Comparison of ENCODE assay signal across 19 mouse cellular contexts in the genomic region with DNA sequence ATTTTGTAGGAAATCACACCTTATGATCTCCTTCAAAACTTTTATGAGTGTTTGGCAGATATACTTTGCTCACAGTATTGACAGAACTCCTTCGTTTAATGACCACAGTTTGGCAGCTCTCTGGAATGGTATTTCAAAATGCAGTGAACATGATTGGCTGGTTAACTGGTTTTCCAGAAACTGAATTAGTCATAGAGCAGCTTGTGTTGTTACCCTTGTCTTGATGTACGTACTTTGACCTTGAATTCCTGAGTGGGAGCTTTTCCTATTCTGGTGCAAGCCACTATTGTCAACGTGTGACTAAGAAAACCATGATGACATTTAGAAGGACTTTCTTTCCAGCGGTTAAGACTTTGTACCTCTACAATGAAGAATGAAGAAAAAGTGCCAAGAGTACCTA. TPM values are rescaled to one million over a fixed set of nuclear protein-coding genes. Genes with fewer than 3 reads are reported as not detected.
DNase-seq lines count a peak whose midpoint lies in the region; ATAC-seq and TF ChIP-seq lines count a peak whose summit lies in the region.
"Had no signal": no experiment of that assay in that cellular context is flagged by ENCODE, and none has a peak within 500 bp of the region (broad histone marks: within the 10 kb centered on the region; RNA-seq: fewer than 3 reads in every experiment).

No protein-coding gene starts in this region.

- no peaks in the 10 kb centered on the region for H3K9me3 ChIP-seq in forebrain, embryonic 16.5 days (ENCODE audit: control insufficient read depth, low read length)
- no peaks in the 10 kb centered on the region for H3K9me3 ChIP-seq in forebrain, embryonic 14.5 days (replicated peaks; ENCODE audit: control insufficient read depth, low read length)
- H3K9me3 ChIP-seq in intestine, postnatal 0 days (ENCODE audit: control insufficient read depth), result no peaks in the 10 kb centered on the region
- H3K9me3 ChIP-seq in intestine, embryonic 15.5 days, result no peaks in the 10 kb centered on the region
- H3K9me3 ChIP-seq in heart, embryonic 16.5 days (replicated peaks; ENCODE audit: control insufficient read depth, low read length), result no peaks in the 10 kb centered on the region
- no peaks in the 10 kb centered on the region for H3K9me3 ChIP-seq in hindbrain, embryonic 10.5 days
- H3K9me3 ChIP-seq: embryonic facial prominence, embryonic 12.5 days; hindbrain, embryonic 13.5 days; liver, embryonic 15.5 days; midbrain, embryonic 13.5 days had no signal

- H3K4me2 ChIP-seq in forebrain, embryonic 16.5 days (ENCODE audit: low read length), result peak overlapping the region; percentile 34
- no peak overlapping the region for H3K4me2 ChIP-seq in forebrain, embryonic 14.5 days (ENCODE audit: low read length)
- 0 out of 2 replicates have a peak overlapping the region, but pooled peaks have one; percentile 6 for H3K4me2 ChIP-seq in intestine, postnatal 0 days (replicated peaks; ENCODE audit: low read depth)
- H3K4me2 ChIP-seq in intestine, embryonic 15.5 days (replicated peaks), result no peak overlapping the region
- H3K4me2 ChIP-seq in heart, embryonic 16.5 days (ENCODE audit: low read depth, low read length), result peak overlapping the region; percentile 32
- H3K4me2 ChIP-seq: embryonic facial prominence, embryonic 12.5 days; hindbrain, embryonic 13.5 days; liver, embryonic 15.5 days; midbrain, embryonic 13.5 days had no signal

- ATAC-seq in forebrain, embryonic 16.5 days, result no peak
- no peak for ATAC-seq in forebrain, embryonic 14.5 days
- ATAC-seq in intestine, postnatal 0 days, result no peak
- ATAC-seq in intestine, embryonic 15.5 days, result no peak
- ATAC-seq in heart, embryonic 16.5 days (replicated peaks; ENCODE audit: extremely low read depth, insufficient read depth, low FRiP score), result 0 out of 2 replicates have a peak, but pooled peaks have one; percentile 15
- ATAC-seq: midbrain, embryonic 13.5 days had no signal

- no peaks in the 10 kb centered on the region for H3K27me3 ChIP-seq in forebrain, embryonic 16.5 days (replicated peaks; ENCODE audit: control insufficient read depth, insufficient read depth, low read length)
- no peaks in the 10 kb centered on the region for H3K27me3 ChIP-seq in forebrain, embryonic 14.5 days (replicated peaks; ENCODE audit: control insufficient read depth, insufficient read depth, low read length)
- no peaks in the 10 kb centered on the region for H3K27me3 ChIP-seq in intestine, postnatal 0 days (replicated peaks; ENCODE audit: control insufficient read depth, insufficient read depth, low read length)
- H3K27me3 ChIP-seq in intestine, embryonic 15.5 days (replicated peaks), result no peaks in the 10 kb centered on the region
- H3K27me3 ChIP-seq in heart, embryonic 16.5 days (ENCODE audit: control insufficient read depth, insufficient read depth, low read length), result no peaks in the 10 kb centered on the region
- no peaks in the 10 kb centered on the region for H3K27me3 ChIP-seq in hindbrain, embryonic 10.5 days (ENCODE audit: insufficient read depth, poor library complexity, severe bottlenecking)
- H3K27me3 ChIP-seq: CH12.LX; embryonic facial prominence, embryonic 12.5 days; hindbrain, embryonic 13.5 days; liver, embryonic 15.5 days; midbrain, embryonic 13.5 days had no signal

- peak overlapping the region; percentile 23 for H3K4me3 ChIP-seq in forebrain, embryonic 16.5 days (replicated peaks; ENCODE audit: low read length)
- H3K4me3 ChIP-seq in forebrain, embryonic 14.5 days (ENCODE audit: low read depth, low read length), result no peak overlapping the region
- H3K4me3 ChIP-seq in intestine, postnatal 0 days (ENCODE audit: low read depth, low read length), result no peak overlapping the region
- no peak overlapping the region for H3K4me3 ChIP-seq in intestine, embryonic 15.5 days (replicated peaks)
- H3K4me3 ChIP-seq in heart, embryonic 16.5 days (ENCODE audit: low read length), result peak overlapping the region; percentile 56
- H3K4me3 ChIP-seq in hindbrain, embryonic 10.5 days, result no peak overlapping the region
- H3K4me3 ChIP-seq: embryonic facial prominence, embryonic 12.5 days; hindbrain, embryonic 13.5 days; liver, embryonic 15.5 days; midbrain, embryonic 13.5 days had no signal

- WGBS in forebrain, embryonic 16.5 days, result 66% methylated on average over 4 of the region's 4 CpGs
- WGBS in forebrain, embryonic 14.5 days, result 78% methylated on average over 4 of the region's 4 CpGs
- WGBS in intestine, postnatal 0 days, result 56% methylated on average over 4 of the region's 4 CpGs
- WGBS in intestine, embryonic 15.5 days, result 79% methylated on average over 4 of the region's 4 CpGs
- 30% methylated on average over 4 of the region's 4 CpGs for WGBS in heart, embryonic 16.5 days
- 91% methylated on average over 4 of the region's 4 CpGs for WGBS in hindbrain, embryonic 10.5 days

- no peak for TF ChIP-seq CTCF in intestine, postnatal 0 days (IDR thresholded peaks at IDR 0.05; ENCODE audit: low read depth)

- no peak for DNase-seq in forebrain, embryonic 14.5 days (ENCODE audit: low spot score)
- peak; percentile 16 for DNase-seq in Muller cell, postnatal 12 days (ENCODE audit: inconsistent ontology term)
- no peak for DNase-seq in hindbrain, embryonic 10.5 days (ENCODE audit: low spot score)
- no peak for DNase-seq in thymus, postnatal 0 days (ENCODE audit: low spot score)
- DNase-seq: adrenal gland, adult 2 months; cerebellum, adult 11-12 months; gastrocnemius, postnatal 36 days; kidney, adult 2 months; kidney, postnatal 14 days; retina, postnatal 1 day had no signal

- peaks cover 13% of the 10 kb centered on the region for H3K4me1 ChIP-seq in forebrain, embryonic 16.5 days (replicated peaks; ENCODE audit: control insufficient read depth, insufficient read depth, low read length)
- no peaks in the 10 kb centered on the region for H3K4me1 ChIP-seq in forebrain, embryonic 14.5 days (ENCODE audit: control insufficient read depth, insufficient read depth, low read length)
- H3K4me1 ChIP-seq in intestine, postnatal 0 days (replicated peaks; ENCODE audit: control insufficient read depth, insufficient read depth, low read length), result no peaks in the 10 kb centered on the region
- H3K4me1 ChIP-seq in intestine, embryonic 15.5 days (replicated peaks), result no peaks in the 10 kb centered on the region
- peaks cover 17% of the 10 kb centered on the region for H3K4me1 ChIP-seq in heart, embryonic 16.5 days (ENCODE audit: control insufficient read depth, insufficient read depth, low read length)
- no peaks in the 10 kb centered on the region for H3K4me1 ChIP-seq in hindbrain, embryonic 10.5 days (replicated peaks)
- H3K4me1 ChIP-seq: embryonic facial prominence, embryonic 12.5 days; hindbrain, embryonic 13.5 days; liver, embryonic 15.5 days; midbrain, embryonic 13.5 days had no signal

- no peaks in the 10 kb centered on the region for H3K36me3 ChIP-seq in forebrain, embryonic 16.5 days (ENCODE audit: control insufficient read depth, insufficient read depth)
- H3K36me3 ChIP-seq in forebrain, embryonic 14.5 days (ENCODE audit: control insufficient read depth, insufficient read depth, low read length), result no peaks in the 10 kb centered on the region
- no peaks in the 10 kb centered on the region for H3K36me3 ChIP-seq in intestine, postnatal 0 days (ENCODE audit: control insufficient read depth, insufficient read depth)
- H3K36me3 ChIP-seq in intestine, embryonic 15.5 days, result no peaks in the 10 kb centered on the region
- H3K36me3 ChIP-seq in heart, embryonic 16.5 days (ENCODE audit: control insufficient read depth, insufficient read depth), result no peaks in the 10 kb centered on the region
- no peaks in the 10 kb centered on the region for H3K36me3 ChIP-seq in hindbrain, embryonic 10.5 days
- H3K36me3 ChIP-seq: embryonic facial prominence, embryonic 12.5 days; hindbrain, embryonic 13.5 days; liver, embryonic 15.5 days; midbrain, embryonic 13.5 days had no signal

- H3K9ac ChIP-seq in forebrain, embryonic 16.5 days (replicated peaks; ENCODE audit: low read depth, low read length), result no peak overlapping the region
- no peak overlapping the region for H3K9ac ChIP-seq in forebrain, embryonic 14.5 days (ENCODE audit: low read length)
- no peak overlapping the region for H3K9ac ChIP-seq in intestine, postnatal 0 days (ENCODE audit: low read depth, low read length)
- no peak overlapping the region for H3K9ac ChIP-seq in intestine, embryonic 15.5 days
- H3K9ac ChIP-seq in heart, embryonic 16.5 days (ENCODE audit: low read length), result peak overlapping the region; percentile 87
- H3K9ac ChIP-seq: embryonic facial prominence, embryonic 12.5 days; hindbrain, embryonic 13.5 days; liver, embryonic 15.5 days; midbrain, embryonic 13.5 days had no signal

- peak overlapping the region; percentile 81 for H3K27ac ChIP-seq in forebrain, embryonic 16.5 days (ENCODE audit: low read length)
- H3K27ac ChIP-seq in forebrain, embryonic 14.5 days (ENCODE audit: low read depth, low read length), result no peak overlapping the region
- no peak overlapping the region for H3K27ac ChIP-seq in intestine, postnatal 0 days (ENCODE audit: low read depth, low read length)
- no peak overlapping the region for H3K27ac ChIP-seq in intestine, embryonic 15.5 days
- H3K27ac ChIP-seq in heart, embryonic 16.5 days (ENCODE audit: low read length), result peak overlapping the region; percentile 100
- no peak overlapping the region for H3K27ac ChIP-seq in hindbrain, embryonic 10.5 days
- H3K27ac ChIP-seq: embryonic facial prominence, embryonic 12.5 days; hindbrain, embryonic 13.5 days; liver, embryonic 15.5 days; midbrain, embryonic 13.5 days had no signal

RNA-seq across cellular contexts. Expression of a gene that starts 0.9 kb away (rescaled TPM):
- 19.6 and 21.7 TPM in 2 replicates for polyA plus RNA-seq in forebrain, embryonic 16.5 days (2015; fragmentation: Nextera tagmentation; extraction: Ambion mirVana)
- polyA plus RNA-seq in forebrain, embryonic 14.5 days (2014; fragmentation: Nextera tagmentation; extraction: Ambion mirVana), result 9.2 and 18.6 TPM in 2 replicates
- 2.9 and 3.3 TPM in 2 replicates for polyA plus RNA-seq in intestine, postnatal 0 days (2015; fragmentation: Nextera tagmentation; extraction: Ambion mirVana)
- polyA plus RNA-seq in intestine, embryonic 15.5 days (2015; fragmentation: Nextera tagmentation; extraction: Ambion mirVana), result 5.1 and 5.5 TPM in 2 replicates
- 84.6 and 88.5 TPM in 2 replicates for polyA plus RNA-seq in heart, embryonic 16.5 days (2015; fragmentation: Nextera tagmentation; extraction: Ambion mirVana)
- polyA plus RNA-seq in hindbrain, embryonic 10.5 days (2016; fragmentation: Nextera tagmentation; extraction: Ambion mirVana), result 2.1 and 2.6 TPM in 2 replicates
- 0.60 and 0.94 TPM in 2 replicates for polyA plus RNA-seq in thymus, postnatal 0 days (2015; fragmentation: Nextera tagmentation; extraction: Ambion mirVana)

Comparison
In these comparisons a context has a peak if more than half of its experiments do, and no peak if none do; other contexts are left out.
1. H3K27ac ChIP-seq: peak in forebrain, embryonic 16.5 days (single experiment) and heart, embryonic 16.5 days (single experiment); none in forebrain, embryonic 14.5 days (single experiment), intestine, postnatal 0 days (single experiment), intestine, embryonic 15.5 days (single experiment) and hindbrain, embryonic 10.5 days (single experiment).
2. H3K4me2 ChIP-seq: peak in forebrain, embryonic 16.5 days (single experiment), intestine, postnatal 0 days (single experiment) and heart, embryonic 16.5 days (single experiment); none in forebrain, embryonic 14.5 days (single experiment) and intestine, embryonic 15.5 days (single experiment).
3. H3K4me3 ChIP-seq: peak in forebrain, embryonic 16.5 days (single experiment) and heart, embryonic 16.5 days (single experiment); none in forebrain, embryonic 14.5 days (single experiment), intestine, postnatal 0 days (single experiment), intestine, embryonic 15.5 days (single experiment) and hindbrain, embryonic 10.5 days (single experiment).